Mouse (Mus musculus) heart, embryonic 13.5 days (tissue): ENCODE results near the gene Exoc5. TPM values are rescaled to one million over a fixed set of nuclear protein-coding genes. Genes with fewer than 3 reads are reported as not detected.
A peak's percentile ranks its signal among the peaks of the same experiment; 100 is the strongest.

Experiments used
- ATAC-seq: fragments of 200-750 bp; cut with Nextera tagmentation; 2 replicates; pipeline ENCODE4 v1.8.0; 2017; ENCODE audit warnings: moderate TSS enrichment; ENCODE audit not compliant: insufficient number of reproducible peaks, low FRiP score, low TSS enrichment; ENCODE audit errors: extremely low read depth
- H3K27ac ChIP-seq: fragments of 300-500 bp; sonication (generic); replicated peaks from 2 replicates; pipeline ENCODE4 v1.5.1; 2015; ENCODE audit warnings: moderate library complexity, mild to moderate bottlenecking, inconsistent platforms
- H3K27me3 ChIP-seq: fragments of 300-500 bp; sonication (generic); replicated peaks from 2 replicates; pipeline ENCODE4 v1.6.1; 2015; ENCODE audit warnings: mild to moderate bottlenecking, inconsistent platforms
- H3K36me3 ChIP-seq: fragments of 300-500 bp; sonication (generic); 2 replicates; pipeline ENCODE4 v1.6.1; 2015; ENCODE audit warnings: mild to moderate bottlenecking, inconsistent platforms
- H3K4me1 ChIP-seq: fragments of 300-500 bp; sonication (generic); 2 replicates; pipeline ENCODE4 v1.6.1; 2015; ENCODE audit warnings: inconsistent platforms
- H3K4me2 ChIP-seq: fragments of 300-500 bp; sonication (generic); 2 replicates; pipeline ENCODE4 v1.6.1; 2015; ENCODE audit warnings: inconsistent platforms, mild to moderate bottlenecking, moderate library complexity
- H3K4me3 ChIP-seq: fragments of 300-500 bp; sonication (generic); 2 replicates; pipeline ENCODE4 v1.5.1; 2015; ENCODE audit warnings: moderate library complexity, mild to moderate bottlenecking, inconsistent platforms
- H3K9ac ChIP-seq: fragments of 300-500 bp; sonication (generic); 2 replicates; pipeline ENCODE4 v1.6.1; 2015; ENCODE audit warnings: inconsistent platforms, mild to moderate bottlenecking, moderate library complexity
- H3K9me3 ChIP-seq: fragments of 300-500 bp; sonication (generic); 2 replicates; pipeline ENCODE4 v1.6.1; 2016; ENCODE audit warnings: inconsistent platforms
- WGBS: fragments of 180-500 bp; shearing (Covaris S2); methylation state at CpG from one replicate; pipeline ENCODE4 v1.1.7; 2015; ENCODE audit warnings: mixed read lengths; 5-methylcytosine and 5-hydroxymethylcytosine counted together
- polyA plus RNA-seq: library from polyadenylated mRNA; unstranded; fragments of >200 nt; fragmentation: Nextera tagmentation; extraction: Ambion mirVana; gene quantifications from 2 replicates; pipeline ENCODE4 v1.2.1, GENCODE M21; 2015

The Exoc5 gene
- polyA plus RNA-seq, 1 experiment from 2014 or later, result 28.9 TPM

- no peaks in the 10 kb centered on the region for H3K9me3 ChIP-seq
- H3K27ac ChIP-seq, result peak within 1 kb of the TSS; percentile 99
- H3K4me2 ChIP-seq, result peak within 1 kb of the TSS; percentile 83
- H3K27me3 ChIP-seq, result no peaks in the 10 kb centered on the region
- H3K9ac ChIP-seq, result peak within 1 kb of the TSS; percentile 98
- peak within 1 kb of the TSS; percentile 93 for H3K4me3 ChIP-seq
- under 1% methylated on average over 40 of the region's 62 CpGs for WGBS
- no peaks in the 10 kb centered on the region for H3K36me3 ChIP-seq
- H3K4me1 ChIP-seq, result peaks cover 30% of the 10 kb centered on the region
- ATAC-seq, result peak; percentile 67
Measured at GRCm38 (mm10) chr14:49065529-49066273, 752 bp downstream of the Exoc5 start, which contains the start of gene Ap5m1. Gene Ap5m1 (plus strand): TSS chr14:49066097.

GRCm38 (mm10) chr14:49063838-49064237 is 2.6 kb downstream of the Exoc5 start:
- Histone ChIP-seq H3K36me3 (no peaks in the 10 kb centered on the region), H3K4me1 (peaks cover 30% of the 10 kb centered on the region), H3K27ac (no peak overlapping the region), H3K27me3 (no peaks in the 10 kb centered on the region), H3K9me3 (no peaks in the 10 kb centered on the region), H3K9ac (no peak overlapping the region), H3K4me3 (no peak overlapping the region), H3K4me2 (no peak overlapping the region)
- no peak for ATAC-seq
- WGBS, result 69% methylated on average over 2 of the region's 2 CpGs

GRCm38 (mm10) chr14:49049492-49049891 is 17.0 kb downstream of the Exoc5 start:
- Histone ChIP-seq H3K4me1 (no peaks in the 10 kb centered on the region), H3K9ac (no peak overlapping the region), H3K4me2 (no peak overlapping the region), H3K27me3 (no peaks in the 10 kb centered on the region), H3K9me3 (no peaks in the 10 kb centered on the region), H3K4me3 (no peak overlapping the region), H3K36me3 (peaks cover 20% of the 10 kb centered on the region), H3K27ac (no peak overlapping the region)
- no peak for ATAC-seq

- Histone ChIP-seq H3K4me1 (no peaks in the 10 kb centered on the region), H3K36me3 (peaks cover 17% of the 10 kb centered on the region), H3K27me3 (no peaks in the 10 kb centered on the region), H3K9ac (no peak overlapping the region), H3K4me2 (no peak overlapping the region), H3K27ac (no peak overlapping the region), H3K9me3 (no peaks in the 10 kb centered on the region), H3K4me3 (no peak overlapping the region)
- no peak for ATAC-seq
- 94% methylated on average over 4 of the region's 4 CpGs for WGBS
Measured at GRCm38 (mm10) chr14:49045610-49046009, 20.8 kb downstream of the Exoc5 start.

GRCm38 (mm10) chr14:49028991-49029390 is 37.5 kb downstream of the Exoc5 start:
- no peak for ATAC-seq
- no peak overlapping the region for H3K4me2 ChIP-seq
- peaks cover 49% of the 10 kb centered on the region for H3K36me3 ChIP-seq
- no peak overlapping the region for H3K27ac ChIP-seq
- WGBS, result 86% methylated on average over 5 of the region's 5 CpGs
- no peaks in the 10 kb centered on the region for H3K27me3 ChIP-seq
- 0 out of 2 replicates have a peak, but pooled peaks cover 5% of the 10 kb centered on the region for H3K9me3 ChIP-seq
- no peaks in the 10 kb centered on the region for H3K4me1 ChIP-seq
- H3K9ac ChIP-seq, result no peak overlapping the region
- no peak overlapping the region for H3K4me3 ChIP-seq

- Histone ChIP-seq H3K4me1 (no peaks in the 10 kb centered on the region), H3K9me3 (0 out of 2 replicates have a peak, but pooled peaks cover 5% of the 10 kb centered on the region), H3K27ac (no peak overlapping the region), H3K36me3 (peaks cover 41% of the 10 kb centered on the region), H3K27me3 (no peaks in the 10 kb centered on the region), H3K4me2 (no peak overlapping the region), H3K9ac (no peak overlapping the region), H3K4me3 (no peak overlapping the region)
- no peak for ATAC-seq
- WGBS, result 79% methylated on average over 3 of the region's 3 CpGs
Measured at GRCm38 (mm10) chr14:49027779-49028368, 38.6 kb downstream of the Exoc5 start.

- Histone ChIP-seq H3K4me2 (no peak overlapping the region), H3K27ac (no peak overlapping the region), H3K4me1 (no peaks in the 10 kb centered on the region), H3K27me3 (no peaks in the 10 kb centered on the region), H3K9ac (no peak overlapping the region), H3K4me3 (no peak overlapping the region), H3K9me3 (0 out of 2 replicates have a peak, but pooled peaks cover 5% of the 10 kb centered on the region), H3K36me3 (peaks cover 40% of the 10 kb centered on the region)
- 87% methylated on average over 6 of the region's 6 CpGs for WGBS
- ATAC-seq, result no peak
Measured at GRCm38 (mm10) chr14:49027040-49027778, 39.2 kb downstream of the Exoc5 start.

GRCm38 (mm10) chr14:49019765-49020164 is 46.7 kb downstream of the Exoc5 start:
- Histone ChIP-seq H3K4me1 (no peaks in the 10 kb centered on the region), H3K4me3 (no peak overlapping the region), H3K36me3 (peaks cover 52% of the 10 kb centered on the region), H3K27ac (no peak overlapping the region), H3K9ac (no peak overlapping the region), H3K27me3 (no peaks in the 10 kb centered on the region), H3K4me2 (no peak overlapping the region), H3K9me3 (no peaks in the 10 kb centered on the region)
- ATAC-seq, result no peak
- WGBS, result 86% methylated on average over 5 of the region's 5 CpGs

GRCm38 (mm10) chr14:49008399-49009189 is 57.9 kb downstream of the Exoc5 start:
- no peak overlapping the region for H3K4me2 ChIP-seq
- H3K36me3 ChIP-seq, result peaks cover 18% of the 10 kb centered on the region; the same call in 1 of the 2 replicates
- H3K4me1 ChIP-seq, result no peaks in the 10 kb centered on the region
- no peak for ATAC-seq
- H3K9ac ChIP-seq, result no peak overlapping the region
- no peaks in the 10 kb centered on the region for H3K27me3 ChIP-seq
- no peak overlapping the region for H3K4me3 ChIP-seq
- H3K9me3 ChIP-seq, result no peaks in the 10 kb centered on the region
- 81% methylated on average over 2 of the region's 2 CpGs for WGBS
- no peak overlapping the region for H3K27ac ChIP-seq

GRCm38 (mm10) chr14:49007979-49008378 is 58.5 kb downstream of the Exoc5 start:
- Histone ChIP-seq H3K27ac (no peak overlapping the region), H3K27me3 (no peaks in the 10 kb centered on the region), H3K36me3 (peaks cover 15% of the 10 kb centered on the region; the same call in 1 of the 2 replicates), H3K9me3 (no peaks in the 10 kb centered on the region), H3K4me2 (no peak overlapping the region), H3K4me3 (no peak overlapping the region), H3K4me1 (no peaks in the 10 kb centered on the region), H3K9ac (no peak overlapping the region)
- no peak for ATAC-seq
- 88% methylated on average over 2 of the region's 2 CpGs for WGBS

GRCm38 (mm10) chr14:49001655-49002054 is 64.8 kb downstream of the Exoc5 start:
- Histone ChIP-seq H3K4me1 (no peaks in the 10 kb centered on the region), H3K4me2 (no peak overlapping the region), H3K9ac (no peak overlapping the region), H3K4me3 (no peak overlapping the region), H3K27ac (no peak overlapping the region), H3K36me3 (0 out of 2 replicates have a peak, but pooled peaks cover 2% of the 10 kb centered on the region), H3K9me3 (no peaks in the 10 kb centered on the region), H3K27me3 (no peaks in the 10 kb centered on the region)
- no peak for ATAC-seq
- 61% methylated on average over 3 of the region's 3 CpGs for WGBS
